Mouse (Mus musculus) brain, embryonic 14.5 days (tissue): Measurements from ENCODE around the gene Iyd.

Experiments used
- CTCF ChIP-seq: fragments of 200-500 bp; IDR thresholded peaks from 2 replicates; pipeline ENCODE4 v1.5.1; 2012; ENCODE audit warnings: inconsistent platforms, mild to moderate bottlenecking, moderate library complexity, borderline replicate concordance; ENCODE audit not compliant: insufficient read depth, insufficient read length; ENCODE audit errors: extremely low read depth
- POLR2A ChIP-seq: fragments of 200-500 bp; IDR thresholded peaks from 2 replicates; pipeline ENCODE4 v1.6.1; 2012; ENCODE audit warnings: mild to moderate bottlenecking, inconsistent platforms, borderline replicate concordance; ENCODE audit not compliant: poor library complexity, insufficient read depth, insufficient read length, severe bottlenecking; ENCODE audit errors: extremely low read depth

- TF ChIP-seq CTCF (no peak), POLR2A (no peak)
These were observed 43.2 kb upstream of the Iyd start for GRCm38 (mm10) chr10:3496791-3497190.
